Mouse (Mus musculus) C2C12 (cell line): ENCODE results near the gene Tmem213.

Experiments
- CTCF ChIP-seq: IDR thresholded peaks from one replicate; pipeline ENCODE4 v1.5.1; 2011; ENCODE audit not compliant: control insufficient read depth, insufficient read depth, insufficient read length
- FOSL1 ChIP-seq: IDR thresholded peaks from one replicate; pipeline ENCODE4 v1.8.0; 2011; ENCODE audit warnings: mild to moderate bottlenecking, low read length; ENCODE audit not compliant: poor library complexity, insufficient read depth, severe bottlenecking
- USF1 ChIP-seq: IDR thresholded peaks from one replicate; pipeline ENCODE4 v1.6.1; 2011; ENCODE audit warnings: low read depth, mild to moderate bottlenecking, control low read depth, moderate library complexity

GRCm38 (mm10) chr6:38160556-38160955 lies 51.5 kb downstream of the Tmem213 start:
- TF ChIP-seq CTCF, result no peak
- no peak for TF ChIP-seq USF1
- TF ChIP-seq FOSL1, result no peak
